Comparison of ENCODE assay signal across 13 mouse cellular contexts in genomic region chr9:62591196-62591485, GRCm38 (mm10). TPM values are rescaled to one million over a fixed set of nuclear protein-coding genes. Genes with fewer than 3 reads are reported as not detected.
A peak's percentile ranks its signal among the peaks of the same experiment; 100 is the strongest.
DNase-seq lines count a peak whose midpoint lies in the region; ATAC-seq lines count a peak whose summit lies in the region.
"Had no signal": no experiment of that assay in that cellular context is flagged by ENCODE, and none has a peak within 500 bp of the region (broad histone marks: within the 10 kb centered on the region; RNA-seq: fewer than 3 reads in every experiment).

No protein-coding gene starts in this region.

- DNase-seq in forebrain, embryonic 11.5 days (ENCODE audit: low spot score): peak; percentile 30
- DNase-seq in kidney, postnatal 4 days: peak; percentile 11 to 21
- DNase-seq in cerebellum, postnatal 25 days: no peak
- DNase-seq: adrenal gland, postnatal 10 days; cerebellum, adult 8-10 months; kidney, postnatal 36 days; layer of hippocampus, postnatal 36 days; right cerebral cortex, adult 18-20 months had no signal

- no peaks in the 10 kb centered on the region for H3K27me3 ChIP-seq in forebrain, embryonic 11.5 days (ENCODE audit: control insufficient read depth, insufficient read depth, low read length)
- H3K27me3 ChIP-seq in forebrain, embryonic 12.5 days: 0 out of 2 replicates have a peak, but pooled peaks cover 3% of the 10 kb centered on the region
- no peaks in the 10 kb centered on the region for H3K27me3 ChIP-seq in kidney, embryonic 15.5 days
- no peaks in the 10 kb centered on the region for H3K27me3 ChIP-seq in embryonic facial prominence, embryonic 13.5 days
- no peaks in the 10 kb centered on the region for H3K27me3 ChIP-seq in intestine, embryonic 16.5 days (replicated peaks; ENCODE audit: control insufficient read depth, insufficient read depth, low read length)

- H3K36me3 ChIP-seq in forebrain, embryonic 11.5 days (ENCODE audit: control insufficient read depth, insufficient read depth, low read length): no peaks in the 10 kb centered on the region
- H3K36me3 ChIP-seq in forebrain, embryonic 12.5 days (replicated peaks): no peaks in the 10 kb centered on the region
- H3K36me3 ChIP-seq in kidney, embryonic 15.5 days: no peaks in the 10 kb centered on the region
- no peaks in the 10 kb centered on the region for H3K36me3 ChIP-seq in embryonic facial prominence, embryonic 13.5 days
- no peaks in the 10 kb centered on the region for H3K36me3 ChIP-seq in intestine, embryonic 16.5 days (ENCODE audit: control insufficient read depth, insufficient read depth, low read length)

- no peak overlapping the region for H3K4me2 ChIP-seq in forebrain, embryonic 11.5 days (ENCODE audit: low read depth, low read length, severe bottlenecking)
- H3K4me2 ChIP-seq in forebrain, embryonic 12.5 days: no peak overlapping the region
- H3K4me2 ChIP-seq in kidney, embryonic 15.5 days: no peak overlapping the region
- peak overlapping the region; percentile 31 for H3K4me2 ChIP-seq in embryonic facial prominence, embryonic 13.5 days
- H3K4me2 ChIP-seq in intestine, embryonic 16.5 days (ENCODE audit: low read depth, low read length): no peak overlapping the region

- H3K4me1 ChIP-seq in forebrain, embryonic 11.5 days (replicated peaks; ENCODE audit: control insufficient read depth, insufficient read depth, low read length): no peaks in the 10 kb centered on the region
- no peaks in the 10 kb centered on the region for H3K4me1 ChIP-seq in forebrain, embryonic 12.5 days
- no peaks in the 10 kb centered on the region for H3K4me1 ChIP-seq in kidney, embryonic 15.5 days
- H3K4me1 ChIP-seq in embryonic facial prominence, embryonic 13.5 days: peaks cover 16% of the 10 kb centered on the region
- H3K4me1 ChIP-seq in intestine, embryonic 16.5 days (ENCODE audit: control insufficient read depth, insufficient read depth, low read length): no peaks in the 10 kb centered on the region

- H3K9me3 ChIP-seq in forebrain, embryonic 11.5 days (ENCODE audit: control insufficient read depth, low read length): no peaks in the 10 kb centered on the region
- no peaks in the 10 kb centered on the region for H3K9me3 ChIP-seq in forebrain, embryonic 12.5 days
- no peaks in the 10 kb centered on the region for H3K9me3 ChIP-seq in kidney, embryonic 15.5 days (replicated peaks)
- no peaks in the 10 kb centered on the region; the same call in 1 of the 2 replicates for H3K9me3 ChIP-seq in embryonic facial prominence, embryonic 13.5 days
- no peaks in the 10 kb centered on the region for H3K9me3 ChIP-seq in intestine, embryonic 16.5 days (ENCODE audit: control insufficient read depth, low read length)

- H3K27ac ChIP-seq in forebrain, embryonic 11.5 days (ENCODE audit: low read depth, low read length): no peak overlapping the region
- no peak overlapping the region for H3K27ac ChIP-seq in forebrain, embryonic 12.5 days
- H3K27ac ChIP-seq in kidney, embryonic 15.5 days: no peak overlapping the region
- H3K27ac ChIP-seq in embryonic facial prominence, embryonic 13.5 days: peak overlapping the region; percentile 83
- H3K27ac ChIP-seq in intestine, embryonic 16.5 days (ENCODE audit: low read length): peak overlapping the region; percentile 39; the same call in 1 of the 2 replicates

- H3K4me3 ChIP-seq in forebrain, embryonic 11.5 days (ENCODE audit: low read depth, low read length): no peak overlapping the region
- H3K4me3 ChIP-seq in forebrain, embryonic 12.5 days (replicated peaks): no peak overlapping the region
- no peak overlapping the region for H3K4me3 ChIP-seq in kidney, embryonic 15.5 days (replicated peaks)
- H3K4me3 ChIP-seq in embryonic facial prominence, embryonic 13.5 days: no peak overlapping the region
- H3K4me3 ChIP-seq in intestine, embryonic 16.5 days (ENCODE audit: low read length): no peak overlapping the region

- no peak for ATAC-seq in forebrain, embryonic 11.5 days (replicated peaks; ENCODE audit: low FRiP score)
- no peak for ATAC-seq in forebrain, embryonic 12.5 days (ENCODE audit: low FRiP score)
- ATAC-seq in kidney, embryonic 15.5 days (replicated peaks; ENCODE audit: low FRiP score): no peak
- no peak for ATAC-seq in embryonic facial prominence, embryonic 13.5 days (ENCODE audit: insufficient number of reproducible peaks, insufficient read depth, low FRiP score, low TSS enrichment, low read depth)
- no peak for ATAC-seq in intestine, embryonic 16.5 days
- no peak for ATAC-seq in erythroblast, adult 5-6 weeks (replicated peaks; ENCODE audit: low FRiP score, poor library complexity, severe bottlenecking)

- H3K9ac ChIP-seq in forebrain, embryonic 11.5 days (ENCODE audit: low read length): no peak overlapping the region
- H3K9ac ChIP-seq in forebrain, embryonic 12.5 days: no peak overlapping the region
- H3K9ac ChIP-seq in kidney, embryonic 15.5 days: no peak overlapping the region
- H3K9ac ChIP-seq in embryonic facial prominence, embryonic 13.5 days: no peak overlapping the region
- H3K9ac ChIP-seq in intestine, embryonic 16.5 days (ENCODE audit: low read depth, low read length): no peak overlapping the region

- 89% methylated on average over 6 of the region's 6 CpGs for WGBS in forebrain, embryonic 11.5 days
- WGBS in forebrain, embryonic 12.5 days: 79% methylated on average over 6 of the region's 6 CpGs
- WGBS in kidney, embryonic 15.5 days: 74% methylated on average over 6 of the region's 6 CpGs
- WGBS in embryonic facial prominence, embryonic 13.5 days: 45% methylated on average over 6 of the region's 6 CpGs
- 49% methylated on average over 6 of the region's 6 CpGs for WGBS in intestine, embryonic 16.5 days

RNA-seq across cellular contexts. Expression of gene Coro2b, which starts 54.3 kb away (rescaled TPM):
- polyA plus RNA-seq in forebrain, embryonic 11.5 days (2014; fragmentation: Nextera tagmentation; extraction: Ambion mirVana): 24.0 and 26.5 TPM in 2 replicates
- 37.6 and 38.1 TPM in 2 replicates for polyA plus RNA-seq in forebrain, embryonic 12.5 days (2016; fragmentation: Nextera tagmentation; extraction: Ambion mirVana)
- 16.8 and 19.1 TPM in 2 replicates for polyA plus RNA-seq in kidney, embryonic 15.5 days (2015; fragmentation: Nextera tagmentation; extraction: Ambion mirVana)
- polyA plus RNA-seq in embryonic facial prominence, embryonic 13.5 days (2015; fragmentation: Nextera tagmentation; extraction: Ambion mirVana): 7.8 and 8.8 TPM in 2 replicates
- 7.0 and 8.2 TPM in 2 replicates for polyA plus RNA-seq in intestine, embryonic 16.5 days (2015; fragmentation: Nextera tagmentation; extraction: Ambion mirVana)
- total RNA-seq in erythroblast, adult 5-6 weeks (2015; ENCODE audit: low replicate concordance): 0.38 and 0.63 TPM in 2 replicates
- not detected in 2 replicates for total RNA-seq in erythroblast, adult 5-6 weeks (2017; ENCODE audit: low replicate concordance)

Comparison
In these comparisons a context has a peak if more than half of its experiments do, and no peak if none do; other contexts are left out.
1. DNase-seq: peak in forebrain, embryonic 11.5 days (single experiment) and kidney, postnatal 4 days (2 of 2); none in cerebellum, postnatal 25 days (0 of 2).
2. H3K27ac ChIP-seq: peak in embryonic facial prominence, embryonic 13.5 days (single experiment) and intestine, embryonic 16.5 days (single experiment); none in forebrain, embryonic 11.5 days (single experiment), forebrain, embryonic 12.5 days (single experiment) and kidney, embryonic 15.5 days (single experiment).